Mouse (Mus musculus) G1E (cell line): ENCODE measurements around the gene Macrod2. TPM values are rescaled to one million over a fixed set of nuclear protein-coding genes. Genes with fewer than 3 reads are reported as not detected.

Experiments used
- ATAC-seq: 2 replicates; pipeline ENCODE4 v1.8.0; 2016; ENCODE audit warnings: mild to moderate bottlenecking; ENCODE audit not compliant: insufficient number of reproducible peaks, poor library complexity, low FRiP score, severe bottlenecking; ENCODE audit errors: extremely low read depth
- DNase-seq: peaks from one replicate; pipeline ENCODE4 v3.0.0; 2012; ENCODE audit warnings: low spot score
- H3K27me3 ChIP-seq: 2 replicates; pipeline ENCODE4 v1.6.1; 2012; ENCODE audit warnings: mild to moderate bottlenecking, low read length, inconsistent platforms; ENCODE audit not compliant: insufficient read depth
- H3K36me3 ChIP-seq: replicated peaks from 2 replicates; pipeline ENCODE3; 2012; ENCODE audit warnings: mild to moderate bottlenecking, inconsistent platforms
- H3K4me1 ChIP-seq: 2 replicates; pipeline ENCODE4 v1.6.1; 2012; ENCODE audit warnings: low read depth, low read length, inconsistent platforms, mixed read lengths; ENCODE audit not compliant: insufficient read depth
- H3K4me3 ChIP-seq: 2 replicates; pipeline ENCODE4 v1.5.1; 2012; ENCODE audit warnings: low read depth, mild to moderate bottlenecking, inconsistent platforms, low read length, moderate library complexity, mixed read lengths
- H3K9me3 ChIP-seq: replicated peaks from 2 replicates; pipeline ENCODE4 v1.6.1; 2012; ENCODE audit warnings: inconsistent platforms
- CTCF ChIP-seq: IDR thresholded peaks from 2 replicates; pipeline ENCODE4 v1.5.1; 2012; ENCODE audit warnings: low read depth, low read length, inconsistent platforms, mixed read lengths
- GATA1 ChIP-seq: IDR thresholded peaks from 2 replicates; pipeline ENCODE4 v1.6.1; 2012; ENCODE audit warnings: borderline replicate concordance, low read length, inconsistent platforms, mixed read lengths
- GATA2 ChIP-seq: IDR thresholded peaks from 2 replicates; pipeline ENCODE4 v1.6.1; 2012; ENCODE audit warnings: low read depth, low read length, inconsistent platforms, borderline replicate concordance
- POLR2AphosphoS5 ChIP-seq: IDR thresholded peaks from 2 replicates; pipeline ENCODE4 v1.6.1; 2012; ENCODE audit warnings: low read depth, low read length, inconsistent platforms; ENCODE audit not compliant: insufficient replicate concordance
- TAL1 ChIP-seq: conservative IDR thresholded peaks from 2 replicates; pipeline ENCODE4 v1.6.1; 2012; ENCODE audit warnings: low read depth, low read length, inconsistent platforms, mixed read lengths
- polyA plus RNA-seq: library from polyadenylated mRNA; stranded (reverse); fragments of >175 nt; gene quantifications from 2 replicates; pipeline ENCODE4 v1.2.3, GENCODE M21; 2012
- total RNA-seq, 2 experiments: library from RNA; stranded (forward) in 1 of 2; stranded (reverse) in 1 of 2; fragments of 200-1000 nt in 1 of 2; fragments of >200 nt in 1 of 2; fragmentation: Nextera tagmentation in 1 of 2; gene quantifications; 2 replicates each; pipeline ENCODE4 v1.2.3; 2014 to 2017

Macrod2 gene
- total and polyA plus RNA-seq, 3 experiments, result 0.38 TPM; not detected in 2

- Histone ChIP-seq H3K27me3 (no peaks in the 10 kb centered on the region), H3K9me3 (no peaks in the 10 kb centered on the region), H3K4me1 (no peaks in the 10 kb centered on the region), H3K36me3 (no peaks in the 10 kb centered on the region), H3K4me3 (no peak overlapping the region)
- TF ChIP-seq POLR2AphosphoS5, result no peak
- no peak for TF ChIP-seq GATA1
- TF ChIP-seq GATA2, result no peak
- no peak for TF ChIP-seq CTCF
- no peak for DNase-seq
- no peak for ATAC-seq
Measured at GRCm38 (mm10) chr2:141194476-141194875, 799.4 kb downstream of the Macrod2 start.

- TF ChIP-seq CTCF, result no peak
- no peak for TF ChIP-seq GATA1
- no peak for TF ChIP-seq GATA2
- no peak for TF ChIP-seq TAL1
- TF ChIP-seq POLR2AphosphoS5, result no peak
- no peaks in the 10 kb centered on the region for H3K36me3 ChIP-seq
- no peaks in the 10 kb centered on the region for H3K4me1 ChIP-seq
- H3K27me3 ChIP-seq, result no peaks in the 10 kb centered on the region
- H3K4me3 ChIP-seq, result no peak overlapping the region
- no peak for DNase-seq
- no peak for ATAC-seq
- 0 out of 2 replicates have a peak, but pooled peaks cover 2% of the 10 kb centered on the region for H3K9me3 ChIP-seq
Measured at GRCm38 (mm10) chr2:141200481-141200880, 805.4 kb downstream of the Macrod2 start.

DNA sequence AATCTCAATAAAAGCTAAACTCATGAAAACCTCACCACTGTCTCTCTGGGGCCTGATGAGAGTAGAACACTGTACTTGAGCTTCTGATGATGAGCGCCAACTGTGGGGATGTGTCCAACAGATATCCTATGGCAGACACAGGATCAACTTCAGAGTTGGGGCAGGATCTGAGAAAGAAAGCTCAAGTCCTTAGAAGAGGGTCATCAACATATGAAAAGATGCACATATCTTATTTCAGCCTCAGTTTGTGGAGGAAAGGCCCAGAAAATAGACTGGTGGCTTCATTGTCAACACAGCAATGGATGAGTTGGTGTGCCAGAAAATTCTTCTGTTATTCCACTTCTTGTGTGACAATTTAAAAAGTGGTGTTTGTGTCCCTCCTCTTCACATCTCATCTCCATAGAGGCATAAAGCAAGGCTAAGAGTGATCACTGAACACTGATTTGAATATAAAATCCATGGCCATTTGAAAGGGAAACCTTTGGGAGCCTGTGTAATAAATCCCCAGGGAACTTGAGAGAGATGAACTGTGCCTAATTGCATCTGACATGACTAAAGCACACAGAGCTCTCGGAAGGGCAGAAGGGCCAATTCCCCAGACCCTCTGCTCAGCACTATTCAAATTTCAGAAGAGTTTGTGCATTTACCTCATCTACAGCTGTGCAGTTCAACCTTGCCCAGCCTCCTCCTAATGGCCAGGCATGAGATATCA, 806.4 kb downstream of the Macrod2 start:
- Histone ChIP-seq H3K36me3 (no peaks in the 10 kb centered on the region), H3K9me3 (0 out of 2 replicates have a peak, but pooled peaks cover 2% of the 10 kb centered on the region), H3K4me3 (no peak overlapping the region), H3K27me3 (no peaks in the 10 kb centered on the region), H3K4me1 (no peaks in the 10 kb centered on the region)
- ATAC-seq, result no peak
- TF ChIP-seq GATA2, result no peak
- TF ChIP-seq POLR2AphosphoS5, result no peak
- TF ChIP-seq CTCF, result no peak
- no peak for TF ChIP-seq TAL1
- TF ChIP-seq GATA1, result no peak
- DNase-seq, result no peak

DNA sequence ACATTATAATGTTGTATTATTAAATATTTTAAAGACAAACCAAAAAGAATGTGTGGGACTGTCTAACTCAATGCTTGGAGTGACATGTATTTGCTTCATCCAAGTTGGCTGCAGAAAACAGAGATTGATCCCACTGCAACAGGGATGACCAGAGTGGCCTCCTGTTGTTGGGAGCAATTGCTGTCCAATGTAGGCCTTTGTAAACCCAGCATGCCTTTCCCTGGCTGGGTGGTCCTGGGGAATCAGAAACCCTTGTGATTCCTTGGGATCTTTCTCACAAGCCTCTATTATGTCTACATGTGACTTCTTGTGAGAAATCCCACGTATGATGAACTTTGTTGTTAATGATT, 806.9 kb downstream of the Macrod2 start:
- no peak for ATAC-seq
- no peak overlapping the region for H3K4me3 ChIP-seq
- TF ChIP-seq GATA1, result no peak
- TF ChIP-seq POLR2AphosphoS5, result no peak
- no peak for TF ChIP-seq CTCF
- no peak for TF ChIP-seq TAL1
- TF ChIP-seq GATA2, result no peak

GRCm38 (mm10) chr2:141211346-141211745, 816.2 kb downstream of the Macrod2 start:
- no peaks in the 10 kb centered on the region for H3K36me3 ChIP-seq
- no peak for TF ChIP-seq GATA1
- no peak for TF ChIP-seq POLR2AphosphoS5
- no peak for TF ChIP-seq GATA2
- TF ChIP-seq TAL1, result no peak
- no peak for TF ChIP-seq CTCF
- ATAC-seq (no peak), DNase-seq (no peak)
- peaks cover 4% of the 10 kb centered on the region for H3K9me3 ChIP-seq
- no peak overlapping the region for H3K4me3 ChIP-seq
- H3K4me1 ChIP-seq, result no peaks in the 10 kb centered on the region
- H3K27me3 ChIP-seq, result no peaks in the 10 kb centered on the region

More for the DNA sequence above, 806.9 kb downstream of the Macrod2 start:
- 0 out of 2 replicates have a peak, but pooled peaks cover 2% of the 10 kb centered on the region for H3K9me3 ChIP-seq
- H3K36me3 ChIP-seq, result no peaks in the 10 kb centered on the region
- no peak for DNase-seq
- no peaks in the 10 kb centered on the region for H3K4me1 ChIP-seq
- H3K27me3 ChIP-seq, result no peaks in the 10 kb centered on the region

DNA sequence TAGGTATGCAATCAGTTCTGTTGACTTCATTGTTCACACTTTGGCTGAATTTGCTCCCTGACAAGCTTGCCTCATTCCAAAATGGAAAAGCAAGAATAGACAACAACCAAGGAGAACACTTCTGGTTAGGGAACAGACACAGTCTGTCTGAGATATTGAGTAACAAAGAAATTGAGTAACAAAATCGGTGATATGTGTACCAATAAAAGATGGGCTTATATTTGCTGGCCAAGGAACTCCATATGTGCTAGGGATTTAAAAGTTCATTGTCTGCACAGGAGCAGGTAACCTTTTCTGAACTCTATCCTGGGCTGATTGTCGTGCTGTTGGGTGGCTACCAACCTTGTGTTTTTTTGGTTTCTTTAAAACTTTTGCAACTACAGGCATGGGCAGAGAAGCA, 817.2 kb downstream of the Macrod2 start:
- H3K27me3 ChIP-seq, result no peaks in the 10 kb centered on the region
- DNase-seq, result no peak
- peaks cover 4% of the 10 kb centered on the region for H3K9me3 ChIP-seq
- H3K4me1 ChIP-seq, result no peaks in the 10 kb centered on the region
- no peak for TF ChIP-seq GATA1
- TF ChIP-seq POLR2AphosphoS5, result no peak
- TF ChIP-seq GATA2, result no peak
- TF ChIP-seq CTCF, result no peak
- TF ChIP-seq TAL1, result no peak
- no peaks in the 10 kb centered on the region for H3K36me3 ChIP-seq
- ATAC-seq, result no peak
- no peak overlapping the region for H3K4me3 ChIP-seq
